Mouse (Mus musculus) adrenal gland, adult 18-20 months (tissue): ENCODE results near the gene C87977. TPM values are rescaled to one million over a fixed set of nuclear protein-coding genes. Genes with fewer than 3 reads are reported as not detected.
"Not testable (repeated sequence)": the region's sequence is repeated elsewhere in the genome, so short reads cannot be mapped to it uniquely, and the experiment has no call there.

Experiments
- DNase-seq, 2 experiments: peaks; one replicate each; pipeline ENCODE4 v3.0.0; 2021 to 2022; ENCODE audit warnings: low spot score in 2 of 2
- long read RNA-seq, 2 experiments: library from polyadenylated mRNA; stranded (forward); transcript quantifications; one replicate each; pipeline ENCODE4 v2.0.0; 2021
- total RNA-seq, 2 experiments: library from RNA; stranded (reverse); gene quantifications; 1 replicate in 1 of 2; 2 replicates in 1 of 2; pipeline ENCODE4 v1.2.3; 2021

The C87977 gene
- total RNA-seq, result not detected
- long read RNA-seq, experiment 1, result 0 reads
- long read RNA-seq, experiment 2, result 0 reads

DNA sequence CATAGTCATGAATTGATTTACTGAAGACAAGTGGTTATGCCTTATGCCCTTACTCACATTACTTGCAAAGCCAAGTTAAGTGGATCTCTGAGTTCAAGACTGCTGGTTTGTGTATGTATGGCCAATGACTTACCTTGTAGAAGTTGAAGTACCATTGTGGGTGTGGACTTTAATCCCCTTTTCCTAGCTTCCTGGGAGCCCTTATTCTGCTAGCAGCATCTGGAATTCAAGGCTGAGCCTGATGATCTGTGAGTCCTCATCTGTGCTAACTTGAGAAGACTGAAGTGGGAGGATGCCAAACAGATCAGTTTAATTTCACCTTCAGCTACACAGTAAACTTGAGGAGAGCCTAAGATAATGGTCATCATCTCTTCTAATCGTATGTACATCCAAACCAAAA, at the start of gene C87977:
TSS of gene C87977 (minus strand) at position 101 of the 400 bp plus-strand sequence.
- DNase-seq, result not testable (repeated sequence)

DNA sequence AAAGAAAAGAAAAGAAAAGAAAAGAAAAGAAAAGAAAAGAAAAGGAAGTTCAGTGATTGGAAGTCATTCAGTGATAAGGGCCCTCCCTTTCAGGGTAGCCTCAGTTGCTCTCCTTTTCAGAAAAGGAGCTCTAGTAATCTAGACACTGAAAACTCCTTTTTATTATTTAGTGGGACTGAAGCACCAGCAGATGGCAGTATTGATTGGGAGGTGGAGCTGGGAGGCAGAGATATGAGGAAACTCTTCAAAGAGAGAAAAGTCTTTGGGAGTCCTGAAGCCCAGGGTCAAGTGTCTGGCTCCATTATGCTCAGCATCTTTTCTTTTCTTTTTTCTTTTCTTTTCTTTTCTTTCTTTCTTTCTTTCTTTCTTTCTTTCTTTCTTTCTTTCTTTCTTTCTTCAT, 41.6 kb upstream of the C87977 start:
- DNase-seq, result not testable (repeated sequence)

DNA sequence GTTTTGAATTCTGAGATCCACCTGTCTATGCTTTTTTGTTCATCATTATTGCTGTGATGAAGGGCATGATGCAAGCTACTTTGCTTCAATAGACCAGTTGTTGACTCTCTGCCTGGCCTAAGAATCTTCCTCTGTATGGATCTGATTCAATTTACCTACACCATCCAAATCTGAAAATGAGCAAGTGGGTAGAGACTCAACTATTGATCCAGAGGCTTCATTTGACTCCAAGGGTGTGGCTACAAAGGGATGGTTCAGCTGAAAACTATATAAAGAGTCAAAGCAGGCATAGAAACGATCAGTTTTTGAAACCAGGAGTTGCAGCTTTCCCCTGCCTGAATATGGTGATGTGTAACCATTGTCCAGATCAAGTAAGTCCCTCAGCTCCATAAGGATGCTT, 22.7 kb downstream of the C87977 start, which contains the start of gene Oog2:
TSS of gene Oog2 (plus strand) at position 301 of the 400 bp plus-strand sequence.
- DNase-seq, result no peak

DNA sequence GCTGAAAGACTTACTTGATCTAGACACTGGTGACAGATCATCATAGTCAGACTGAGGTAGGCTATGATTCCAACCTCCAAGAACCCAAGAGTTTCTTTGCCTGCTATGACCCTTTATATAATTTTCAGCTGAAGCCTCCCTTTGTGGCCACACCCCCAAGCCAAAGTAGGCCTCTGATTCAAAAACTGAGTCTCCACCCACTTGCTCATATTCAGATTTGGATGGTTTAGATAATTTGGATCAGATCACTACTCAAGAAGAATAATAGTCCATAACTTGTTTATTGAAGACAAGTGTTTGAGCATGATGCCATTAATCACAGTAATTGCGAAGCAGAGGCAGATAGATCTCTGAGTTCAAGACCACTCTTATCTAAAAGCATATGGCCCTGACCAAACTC, 50.6 kb downstream of the C87977 start, which contains the start of gene Oog3:
TSS of gene Oog3 (minus strand) at position 101 of the 400 bp plus-strand sequence.
- DNase-seq, result no peak

Other genes starting within 250 kb of the C87977 start
- not detected for gene Gm13101, start 246.4 kb downstream of the C87977 start, total RNA-seq
- not detected for gene Pramef17, start 218.9 kb downstream of the C87977 start, total RNA-seq
- gene Pramel4, start 154.2 kb downstream of the C87977 start, total RNA-seq, result not detected
- gene Gm13102, start 106.8 kb downstream of the C87977 start, total RNA-seq, result not detected
- gene Oog3, start 50.7 kb downstream of the C87977 start, total RNA-seq, result not detected
- not detected for gene Oog2, start 22.6 kb downstream of the C87977 start, total RNA-seq
- not detected for gene Pramel5, start 67.2 kb upstream of the C87977 start, total RNA-seq
- gene Gm13128, start 116.9 kb upstream of the C87977 start, total RNA-seq, result not detected
- gene Gm13119, start 144.6 kb upstream of the C87977 start, total RNA-seq, result not detected
- gene Pramef20, start 164.6 kb upstream of the C87977 start, total RNA-seq, result not detected
- gene Pramef12, start 195.1 kb upstream of the C87977 start, total RNA-seq, result not detected
- not detected for gene 1700012P22Rik, start 225.5 kb upstream of the C87977 start, total RNA-seq
- gene Gm9944, start 240.0 kb upstream of the C87977 start, total RNA-seq, result not detected